Mouse (Mus musculus) retina, adult 2 months (tissue): ENCODE data around the gene Ifngr2.

Experiments
- DNase-seq: peaks from one replicate; pipeline ENCODE4 v3.0.0-alpha.2; 2012; ENCODE audit warnings: low read depth, low spot score

Gene Ifngr2

GRCm38 (mm10) chr16:91605156-91605555, 58.3 kb downstream of the Ifngr2 start:
- DNase-seq, result no peak

GRCm38 (mm10) chr16:91606958-91607357, 60.1 kb downstream of the Ifngr2 start:
- no peak for DNase-seq

GRCm38 (mm10) chr16:91609501-91610245, 62.8 kb downstream of the Ifngr2 start:
- no peak for DNase-seq

- no peak for DNase-seq
Observed at GRCm38 (mm10) chr16:91611248-91611647, 64.4 kb downstream of the Ifngr2 start.

GRCm38 (mm10) chr16:91612525-91612924, 65.7 kb downstream of the Ifngr2 start:
- DNase-seq, result no peak

GRCm38 (mm10) chr16:91614552-91614951, 67.7 kb downstream of the Ifngr2 start:
- no peak for DNase-seq
